Mouse (Mus musculus) lung, postnatal 0 days (tissue): ENCODE results near the gene Cxcl1. TPM values are rescaled to one million over a fixed set of nuclear protein-coding genes. Genes with fewer than 3 reads are reported as not detected.

Experiments
- ATAC-seq: fragments of 200-750 bp; cut with Nextera tagmentation; 2 replicates; pipeline ENCODE4 v1.8.0; 2017; ENCODE audit warnings: moderate library complexity
- DNase-seq: peaks from one replicate; pipeline ENCODE4 v3.0.0-alpha.2; 2016; ENCODE audit warnings: low spot score
- H3K27ac ChIP-seq: fragments of 300-500 bp; sonication (generic); 2 replicates; pipeline ENCODE4 v1.5.1; 2014; ENCODE audit warnings: antibody characterized with exemption, mild to moderate bottlenecking, low read length, mixed read lengths
- H3K27me3 ChIP-seq: fragments of 300-500 bp; sonication (generic); replicated peaks from 2 replicates; pipeline ENCODE4 v1.6.1; 2014; ENCODE audit warnings: low read length, mixed read lengths; ENCODE audit not compliant: insufficient read depth
- H3K36me3 ChIP-seq: fragments of 300-500 bp; sonication (generic); 2 replicates; pipeline ENCODE4 v1.6.1; 2014; ENCODE audit warnings: low read length, mixed read lengths; ENCODE audit not compliant: insufficient read depth
- H3K4me1 ChIP-seq: fragments of 300-500 bp; sonication (generic); 2 replicates; pipeline ENCODE4 v1.6.1; 2014; ENCODE audit warnings: antibody characterized with exemption, low read depth, low read length, mixed read lengths; ENCODE audit not compliant: insufficient read depth
- H3K4me2 ChIP-seq: fragments of 300-500 bp; sonication (generic); replicated peaks from 2 replicates; pipeline ENCODE4 v1.6.1; 2014; ENCODE audit warnings: low read depth, mild to moderate bottlenecking, low read length, moderate library complexity, mixed read lengths
- H3K4me3 ChIP-seq: fragments of 300-500 bp; sonication (generic); 2 replicates; pipeline ENCODE4 v1.5.1; 2014; ENCODE audit warnings: low read depth, low read length
- H3K9ac ChIP-seq: fragments of 300-500 bp; sonication (generic); replicated peaks from 2 replicates; pipeline ENCODE4 v1.6.1; 2014; ENCODE audit warnings: low read depth, mild to moderate bottlenecking
- H3K9me3 ChIP-seq: fragments of 300-500 bp; sonication (generic); 2 replicates; pipeline ENCODE4 v1.6.1; 2016; ENCODE audit warnings: low read length, mixed read lengths
- CTCF ChIP-seq: IDR thresholded peaks from 2 replicates; pipeline ENCODE4 v1.5.1; 2016; ENCODE audit warnings: antibody characterized with exemption, mild to moderate bottlenecking
- EP300 ChIP-seq: IDR thresholded peaks from 2 replicates; pipeline ENCODE4 v1.6.1; 2016; ENCODE audit warnings: antibody characterized with exemption, mild to moderate bottlenecking, control low read depth
- WGBS: fragments of 180-500 bp; shearing (Covaris S2); extraction: QIAGEN DNeasy Blood & Tissue Kit; methylation state at CpG from one replicate; pipeline ENCODE4 v1.1.7; 2014; 5-methylcytosine and 5-hydroxymethylcytosine counted together
- polyA plus RNA-seq: library from polyadenylated mRNA; unstranded; fragments of >200 nt; fragmentation: Nextera tagmentation; extraction: Ambion mirVana; gene quantifications from 2 replicates; pipeline ENCODE4 v1.2.1, GENCODE M21; 2015

Gene Cxcl1
- polyA plus RNA-seq, 1 experiment from 2014 or later, result 2.1 TPM

DNA sequence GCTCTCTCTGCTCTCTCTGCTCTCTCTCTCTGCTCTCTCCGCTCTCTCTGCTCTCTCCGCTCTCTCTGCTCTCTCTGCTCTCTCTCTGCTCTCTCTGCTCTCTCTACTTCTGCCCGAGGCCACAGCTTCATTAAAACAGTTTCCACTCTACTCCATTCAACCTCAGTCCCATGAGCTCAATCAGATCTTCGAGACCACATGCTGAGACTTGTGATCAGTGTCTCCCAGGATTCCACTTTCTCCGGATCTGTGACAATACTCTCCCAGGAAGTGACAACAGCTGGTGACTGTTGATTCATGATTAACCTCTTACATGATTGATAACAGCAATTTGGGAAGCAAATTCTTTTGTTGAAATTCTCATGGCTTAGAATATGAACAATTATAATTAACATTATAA lies 8.9 kb upstream of the Cxcl1 start:
- DNase-seq (no peak), ATAC-seq (no peak)
- H3K27ac ChIP-seq, result no peak overlapping the region
- H3K9ac ChIP-seq, result no peak overlapping the region
- WGBS, result 83% methylated on average over 5 of the region's 5 CpGs
- no peak overlapping the region for H3K4me3 ChIP-seq
- TF ChIP-seq CTCF (no peak), EP300 (no peak)
- H3K9me3 ChIP-seq, result no peaks in the 10 kb centered on the region
- H3K36me3 ChIP-seq, result no peaks in the 10 kb centered on the region
- H3K4me1 ChIP-seq, result no peaks in the 10 kb centered on the region; the same call in 1 of the 2 replicates
- H3K4me2 ChIP-seq, result no peak overlapping the region
- H3K27me3 ChIP-seq, result no peaks in the 10 kb centered on the region

GRCm38 (mm10) chr5:90884628-90885242 lies 6.3 kb upstream of the Cxcl1 start:
- WGBS, result 34% methylated on average over 2 of the region's 2 CpGs
- Histone ChIP-seq H3K4me2 (no peak overlapping the region), H3K36me3 (no peaks in the 10 kb centered on the region), H3K4me3 (no peak overlapping the region), H3K9me3 (no peaks in the 10 kb centered on the region), H3K27ac (no peak overlapping the region), H3K27me3 (no peaks in the 10 kb centered on the region), H3K4me1 (no peaks in the 10 kb centered on the region; the same call in 1 of the 2 replicates), H3K9ac (no peak overlapping the region)
- TF ChIP-seq EP300 (no peak), CTCF (no peak)
- ATAC-seq (peak; percentile 32; the same call in 1 of the 2 replicates), DNase-seq (peak; percentile 54)

GRCm38 (mm10) chr5:90888661-90889060 lies 2.4 kb upstream of the Cxcl1 start:
- Histone ChIP-seq H3K36me3 (no peaks in the 10 kb centered on the region), H3K9ac (no peak overlapping the region), H3K4me2 (no peak overlapping the region), H3K27ac (no peak overlapping the region), H3K4me3 (no peak overlapping the region), H3K9me3 (no peaks in the 10 kb centered on the region), H3K27me3 (no peaks in the 10 kb centered on the region), H3K4me1 (no peaks in the 10 kb centered on the region)
- TF ChIP-seq EP300, result no peak
- 73% methylated on average over 5 of the region's 5 CpGs for WGBS
- ATAC-seq (no peak), DNase-seq (no peak)

DNA sequence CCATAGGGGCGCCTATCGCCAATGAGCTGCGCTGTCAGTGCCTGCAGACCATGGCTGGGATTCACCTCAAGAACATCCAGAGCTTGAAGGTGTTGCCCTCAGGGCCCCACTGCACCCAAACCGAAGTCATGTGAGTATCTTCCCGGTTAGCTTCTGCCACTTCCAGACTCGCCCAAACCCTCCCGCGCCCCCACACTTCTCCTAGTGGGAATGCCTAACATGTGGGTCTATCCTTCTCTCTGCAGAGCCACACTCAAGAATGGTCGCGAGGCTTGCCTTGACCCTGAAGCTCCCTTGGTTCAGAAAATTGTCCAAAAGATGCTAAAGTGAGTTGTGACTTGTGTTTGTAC lies 398 bp downstream of the Cxcl1 start:
- ATAC-seq (0 out of 2 replicates have a peak, but pooled peaks have one; percentile 1), DNase-seq (no peak)
- Histone ChIP-seq H3K9ac (peak overlapping the region; percentile 26; the same call in 1 of the 2 replicates), H3K4me2 (peak overlapping the region; percentile 70), H3K36me3 (no peaks in the 10 kb centered on the region), H3K4me3 (peak overlapping the region; percentile 50), H3K27me3 (no peaks in the 10 kb centered on the region), H3K9me3 (no peaks in the 10 kb centered on the region), H3K4me1 (no peaks in the 10 kb centered on the region), H3K27ac (no peak overlapping the region)
- 30% methylated on average over 10 of the region's 10 CpGs for WGBS
- no peak for TF ChIP-seq EP300
- TF ChIP-seq CTCF, result no peak

DNA sequence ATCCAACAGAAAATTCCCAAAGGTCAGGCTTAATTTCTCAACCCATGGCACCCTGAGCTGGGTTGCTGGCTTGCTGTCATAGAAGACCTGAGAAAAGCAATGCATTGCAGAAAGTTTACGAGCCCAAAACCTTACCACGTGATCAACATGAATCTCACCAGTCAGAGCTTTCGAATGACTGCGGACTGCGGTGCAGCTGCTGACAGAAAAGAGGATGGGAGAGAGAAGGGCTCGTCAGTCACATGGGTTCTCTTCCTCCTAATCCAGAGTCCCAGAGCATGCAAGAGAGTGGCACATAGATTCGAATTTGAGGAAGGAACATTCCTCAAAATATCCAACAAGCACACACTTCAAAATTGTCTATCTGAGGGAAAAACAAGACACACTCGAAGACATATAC lies 3.2 kb downstream of the Cxcl1 start:
- ATAC-seq (no peak), DNase-seq (no peak)
- Histone ChIP-seq H3K9ac (no peak overlapping the region), H3K27me3 (no peaks in the 10 kb centered on the region), H3K4me1 (peaks cover 4% of the 10 kb centered on the region; the same call in 1 of the 2 replicates), H3K4me2 (no peak overlapping the region), H3K4me3 (no peak overlapping the region), H3K9me3 (no peaks in the 10 kb centered on the region), H3K36me3 (no peaks in the 10 kb centered on the region), H3K27ac (no peak overlapping the region)
- WGBS, result 70% methylated on average over 8 of the region's 8 CpGs
- TF ChIP-seq CTCF, result no peak
- TF ChIP-seq EP300, result no peak

DNA sequence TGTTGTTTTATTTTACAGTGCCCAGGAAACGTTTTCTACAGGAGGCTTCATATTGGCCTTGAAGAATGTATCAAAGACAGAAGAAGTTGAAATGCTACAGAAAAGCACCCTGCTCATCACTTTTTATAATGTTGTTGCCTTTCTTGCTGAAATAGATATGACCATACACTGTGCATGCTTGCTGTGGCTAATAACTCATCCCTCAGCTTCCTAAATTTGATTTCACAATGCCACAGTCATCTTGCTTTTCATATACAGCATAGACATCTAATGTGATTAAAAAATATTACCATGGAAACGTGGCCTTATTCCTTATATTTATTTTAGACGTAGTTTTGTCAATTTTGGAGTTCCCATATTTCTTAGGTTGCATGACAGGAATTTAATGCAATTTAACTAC lies 6.4 kb downstream of the Cxcl1 start:
- Histone ChIP-seq H3K4me1 (peaks cover 9% of the 10 kb centered on the region; the same call in 1 of the 2 replicates), H3K9ac (no peak overlapping the region), H3K27ac (no peak overlapping the region), H3K4me3 (no peak overlapping the region), H3K4me2 (no peak overlapping the region), H3K9me3 (no peaks in the 10 kb centered on the region), H3K27me3 (no peaks in the 10 kb centered on the region), H3K36me3 (no peaks in the 10 kb centered on the region)
- 68% methylated on average over 3 of the region's 3 CpGs for WGBS
- TF ChIP-seq CTCF (no peak), EP300 (no peak)
- no peak for ATAC-seq
- peak; percentile 25 for DNase-seq

GRCm38 (mm10) chr5:90899308-90899707 lies 8.3 kb downstream of the Cxcl1 start:
- TF ChIP-seq EP300 (no peak), CTCF (no peak)
- H3K4me3 ChIP-seq, result no peak overlapping the region
- ATAC-seq, result no peak

More at GRCm38 (mm10) chr5:90899308-90899707, 8.3 kb downstream of the Cxcl1 start:
- Histone ChIP-seq H3K27ac (no peak overlapping the region), H3K9ac (no peak overlapping the region), H3K4me1 (peaks cover 9% of the 10 kb centered on the region; the same call in 1 of the 2 replicates), H3K27me3 (peaks cover 4% of the 10 kb centered on the region; the same call in 1 of the 2 replicates), H3K9me3 (no peaks in the 10 kb centered on the region), H3K4me2 (no peak overlapping the region), H3K36me3 (no peaks in the 10 kb centered on the region)
- 74% methylated on average over 5 of the region's 5 CpGs for WGBS
- DNase-seq, result no peak
